8 mouse cellular contexts compared by ENCODE assay signal in the genomic region with DNA sequence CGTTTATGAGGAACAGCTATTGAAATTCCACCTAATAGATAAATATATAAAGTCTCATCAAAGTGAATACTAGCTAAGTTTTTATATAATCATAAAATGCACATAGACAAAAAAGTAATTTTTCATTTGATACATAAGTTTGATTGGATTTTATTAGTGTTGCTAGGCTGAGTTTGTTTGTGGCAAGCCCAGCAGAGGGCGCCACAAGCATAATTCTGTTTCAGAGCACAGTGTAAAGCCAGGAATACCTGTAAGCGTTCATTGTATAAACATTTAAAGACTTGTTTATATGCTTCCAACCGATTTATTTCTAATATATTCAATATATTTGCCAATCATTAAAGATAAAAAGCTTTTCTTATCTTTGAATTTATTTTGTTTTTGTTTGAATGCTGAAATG. TPM values are rescaled to one million over a fixed set of nuclear protein-coding genes. Genes with fewer than 3 reads are reported as not detected.
DNase-seq lines count a peak whose midpoint lies in the region; ATAC-seq and TF ChIP-seq lines count a peak whose summit lies in the region.

No protein-coding gene starts in this region.

- no peak overlapping the region for H3K4me2 ChIP-seq in heart, embryonic 12.5 days

- H3K79me2 ChIP-seq in heart, adult 2 months (replicated peaks; ENCODE audit: control insufficient read depth, insufficient read depth, low read length) = no peaks in the 10 kb centered on the region

- H3K27ac ChIP-seq in heart, adult 2 months = no peak overlapping the region
- H3K27ac ChIP-seq in heart, embryonic 12.5 days (ENCODE audit: poor library complexity, severe bottlenecking) = no peak overlapping the region
- no peak overlapping the region for H3K27ac ChIP-seq in cortical plate, adult 2 months (ENCODE audit: insufficient read depth, low read length)

- 31% methylated on average over 4 of the region's 4 CpGs for WGBS in heart, adult 2 months
- 34% methylated on average over 4 of the region's 4 CpGs for whole genome bisulfite sequencing in heart, embryonic 12.5 days
- 23% methylated on average over 4 of the region's 4 CpGs for WGBS in large intestine, adult 2 months

- no peaks in the 10 kb centered on the region for H3K36me3 ChIP-seq in heart, adult 2 months (ENCODE audit: control insufficient read depth, insufficient read depth, low read length)
- no peaks in the 10 kb centered on the region for H3K36me3 ChIP-seq in heart, embryonic 12.5 days

- H3K9ac ChIP-seq in heart, adult 2 months (ENCODE audit: low read depth, low read length) = no peak overlapping the region
- H3K9ac ChIP-seq in heart, embryonic 12.5 days = no peak overlapping the region

- no peak for TF ChIP-seq POLR2A in heart, adult 2 months (IDR thresholded peaks at IDR 0.05; ENCODE audit: insufficient read depth, low read depth, low read length)
- no peak for TF ChIP-seq POLR2A in cortical plate, adult 2 months (IDR thresholded peaks at IDR 0.05; ENCODE audit: extremely low read depth, insufficient read depth, low read length)

- TF ChIP-seq EP300 in heart, adult 2 months (IDR thresholded peaks at IDR 0.05; ENCODE audit: insufficient read depth, low read depth, low read length) = no peak

- no peaks in the 10 kb centered on the region for H3K27me3 ChIP-seq in heart, adult 2 months (ENCODE audit: control insufficient read depth, insufficient read depth, low read length)
- no peaks in the 10 kb centered on the region for H3K27me3 ChIP-seq in heart, embryonic 12.5 days (replicated peaks)

- intact Hi-C loops in heart, adult 2 months (cut with DNase I) = loop anchor here (1.0 to 5.0 kb wide), 3 partner anchors 71 to 517 kb away; no protein-coding TSS in a partner anchor

- peak; percentile 34 to 62 for DNase-seq in heart, adult 2 months
- DNase-seq in A20 (ENCODE audit: low read depth, low spot score) = peak; percentile 47
- peak; percentile 62 to 68 for DNase-seq in adrenal gland, adult 18-20 months (ENCODE audit: low spot score in 2 of 2)
- DNase-seq in large intestine, adult 2 months (ENCODE audit: low read depth, low spot score) = peak; percentile 45
- peak; percentile 67 for DNase-seq in lung, postnatal 14 days
- DNase-seq in thymus, postnatal 14 days = peak; percentile 52

- no peak for ATAC-seq in heart, embryonic 12.5 days (ENCODE audit: insufficient number of reproducible peaks, low FRiP score)

- H3K4me3 ChIP-seq in heart, adult 2 months = no peak overlapping the region
- H3K4me3 ChIP-seq in heart, embryonic 12.5 days = no peak overlapping the region
- no peak overlapping the region for H3K4me3 ChIP-seq in cortical plate, adult 2 months (ENCODE audit: insufficient read depth, low read length)

- H3K4me1 ChIP-seq in heart, adult 2 months (ENCODE audit: control insufficient read depth, insufficient read depth, low read length) = peaks cover 3% of the 10 kb centered on the region; the same call in 1 of the 2 replicates
- peaks cover 6% of the 10 kb centered on the region for H3K4me1 ChIP-seq in heart, embryonic 12.5 days (replicated peaks)
- no peaks in the 10 kb centered on the region for H3K4me1 ChIP-seq in cortical plate, adult 2 months (ENCODE audit: control insufficient read depth, insufficient read depth, low read length)

- H3K9me3 ChIP-seq in heart, embryonic 12.5 days (replicated peaks) = no peaks in the 10 kb centered on the region

- peak; percentile 91 for TF ChIP-seq CTCF in heart, adult 2 months (IDR thresholded peaks at IDR 0.05)
- TF ChIP-seq CTCF in cortical plate, adult 2 months (IDR thresholded peaks at IDR 0.05; ENCODE audit: extremely low read depth, insufficient read depth, low read length) = peak; percentile 76

RNA-seq across cellular contexts. Expression of gene Camkmt, which starts 26.3 kb away (rescaled TPM):
- 1 to 10 TPM; 3.5 to 4.2 TPM for total RNA-seq in heart, adult 2 months (2021)
- polyA plus RNA-seq in heart, adult 2 months (2012; rRNA removed) = 1.1 and 1.2 TPM in 2 replicates
- 5.7 and 6.6 TPM in 2 replicates for polyA plus RNA-seq in heart, embryonic 12.5 days (2016; fragmentation: Nextera tagmentation; extraction: Ambion mirVana)
- 1 to 10 TPM; 7.4 to 9.0 TPM for total RNA-seq in adrenal gland, adult 18-20 months (2021)
- 6.8 and 7.0 TPM in 2 replicates for polyA plus RNA-seq in cortical plate, adult 2 months (2012; rRNA removed)
- polyA plus RNA-seq in large intestine, adult 2 months (2012; rRNA removed) = 1.9 and 3.6 TPM in 2 replicates

RNA-seq across cellular contexts. Expression of gene Prepl, which starts 26.6 kb away (rescaled TPM):
- 100 to 1,000 TPM; 122 to 142 TPM for total RNA-seq in heart, adult 2 months (2021)
- 36.1 and 86.5 TPM in 2 replicates for polyA plus RNA-seq in heart, adult 2 months (2012; rRNA removed)
- polyA plus RNA-seq in heart, embryonic 12.5 days (2016; fragmentation: Nextera tagmentation; extraction: Ambion mirVana) = 31.3 and 32.2 TPM in 2 replicates
- 10 to 100 TPM; 40.3 to 40.5 TPM for total RNA-seq in adrenal gland, adult 18-20 months (2021)
- polyA plus RNA-seq in cortical plate, adult 2 months (2012; rRNA removed) = 259 and 262 TPM in 2 replicates
- polyA plus RNA-seq in large intestine, adult 2 months (2012; rRNA removed) = 9.4 and 13.1 TPM in 2 replicates
